Mouse (Mus musculus): Measurements from ENCODE around the gene Enah. TPM values are rescaled to one million over a fixed set of nuclear protein-coding genes. Genes with fewer than 3 reads are reported as not detected.

Gene Enah
- polyA plus RNA-seq, 1 experiment from 2014 or later, result 30.6 TPM

Other genes starting within 250 kb of the Enah start
- 158 and 172 TPM in 2 replicates for gene Lbr, start 176.9 kb downstream of the Enah start, polyA plus RNA-seq (2016; fragmentation: Nextera tagmentation; extraction: Ambion mirVana)
- gene Srp9, start 104.7 kb upstream of the Enah start, polyA plus RNA-seq (2016; fragmentation: Nextera tagmentation; extraction: Ambion mirVana), result 159 and 166 TPM in 2 replicates
- not detected in 2 replicates for gene Vmn1r1, start 144.5 kb upstream of the Enah start, polyA plus RNA-seq (2016; fragmentation: Nextera tagmentation; extraction: Ambion mirVana)